Mouse (Mus musculus) bone marrow, adult 2 months (tissue): ENCODE measurements around the gene Calcrl. TPM values are rescaled to one million over a fixed set of nuclear protein-coding genes. Genes with fewer than 3 reads are reported as not detected.

Source experiments
- H3K27ac ChIP-seq: fragments of 200-500 bp; 2 replicates; pipeline ENCODE4 v1.5.1; 2012; ENCODE audit warnings: low read depth, mild to moderate bottlenecking, control low read depth, inconsistent platforms, low read length; ENCODE audit not compliant: control insufficient read depth, poor library complexity, insufficient read depth
- H3K4me1 ChIP-seq: fragments of 200-500 bp; 2 replicates; pipeline ENCODE4 v1.6.1; 2011; ENCODE audit warnings: low read length; ENCODE audit not compliant: control insufficient read depth, insufficient read depth
- H3K4me3 ChIP-seq: fragments of 200-500 bp; replicated peaks from 2 replicates; pipeline ENCODE3; 2011; ENCODE audit warnings: mild to moderate bottlenecking, low read depth, low read length, control low read depth; ENCODE audit not compliant: control insufficient read depth
- CTCF ChIP-seq: fragments of 200-500 bp; IDR thresholded peaks from 2 replicates; pipeline ENCODE4 v1.5.1; 2011; ENCODE audit warnings: low read length, control low read depth; ENCODE audit not compliant: control insufficient read depth, insufficient read depth
- POLR2A ChIP-seq: fragments of 200-500 bp; IDR thresholded peaks from 2 replicates; pipeline ENCODE4 v1.6.1; 2011; ENCODE audit warnings: low read depth, mild to moderate bottlenecking, control low read depth, low read length, borderline replicate concordance; ENCODE audit not compliant: control insufficient read depth
- WGBS: fragments of 180-500 bp; shearing (Covaris S2); methylation state at CpG from one replicate; pipeline ENCODE4 v1.1.7; 2018; 5-methylcytosine and 5-hydroxymethylcytosine counted together
- polyA plus RNA-seq: library from polyadenylated mRNA; stranded (reverse); fragments of >200 nt; gene quantifications from 2 replicates; pipeline ENCODE4 v1.2.4, GENCODE M21; 2011; ENCODE audit warnings: low replicate concordance; ENCODE audit not compliant: missing spikeins, insufficient read depth, insufficient read length

Calcrl gene
- polyA plus RNA-seq, 1 experiment, result 3.7 TPM

DNA sequence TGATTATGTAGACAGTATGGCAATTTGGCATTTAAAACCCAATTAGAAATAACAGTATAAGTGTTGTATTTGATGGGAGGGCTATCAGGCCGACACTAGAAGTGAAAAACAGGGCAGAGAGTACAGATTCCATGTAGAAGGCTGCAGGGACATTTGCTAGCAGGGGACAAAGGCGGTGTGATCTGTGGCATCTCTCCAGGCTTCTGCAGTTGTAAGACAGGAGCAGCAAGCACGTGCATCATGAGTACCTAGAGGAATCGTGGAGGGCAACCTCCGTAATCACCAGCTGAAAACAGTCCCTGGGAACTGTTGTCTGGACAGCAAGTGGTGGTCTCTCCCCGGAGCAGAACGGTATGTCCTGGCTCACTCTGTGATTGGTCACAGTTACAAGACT is 37.2 kb downstream of the Calcrl start:
- 64% methylated on average over 7 of the region's 7 CpGs for WGBS
- no peak for TF ChIP-seq CTCF
- TF ChIP-seq POLR2A, result no peak
- Histone ChIP-seq H3K27ac (peak overlapping the region; percentile 10; the same call in 1 of the 2 replicates), H3K4me3 (no peak overlapping the region), H3K4me1 (no peaks in the 10 kb centered on the region; the same call in 1 of the 2 replicates)

DNA sequence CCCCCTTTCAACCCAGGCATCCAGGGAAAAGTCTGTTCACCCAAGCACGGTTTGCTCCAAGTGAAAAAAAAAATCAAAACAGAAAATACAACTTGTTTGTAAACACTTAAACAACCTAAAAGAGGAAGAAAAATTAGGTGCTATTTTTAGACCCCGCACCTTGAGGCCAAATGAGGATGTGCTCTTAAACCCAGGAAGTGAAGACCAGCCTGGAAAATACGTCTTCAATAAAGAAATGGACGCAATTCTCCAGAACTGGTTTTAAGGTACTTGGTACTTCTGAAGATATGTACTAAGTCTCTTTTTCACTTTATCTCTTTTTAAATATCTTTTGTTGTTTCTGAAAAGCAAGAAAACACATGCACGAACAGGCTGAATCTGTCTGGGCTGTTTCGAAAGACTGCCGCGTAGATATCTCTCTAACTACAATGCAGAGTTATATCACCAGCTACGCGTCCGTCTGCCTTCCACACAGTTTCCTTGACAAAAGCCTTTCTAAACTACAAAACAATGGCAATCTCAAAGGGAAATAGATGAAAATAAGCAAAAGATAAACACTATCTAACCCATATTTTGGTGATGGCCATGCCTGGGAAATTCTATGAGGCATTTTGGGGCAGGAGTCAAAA is 37.7 kb downstream of the Calcrl start:
- no peaks in the 10 kb centered on the region; the same call in 1 of the 2 replicates for H3K4me1 ChIP-seq
- 29% methylated on average over 11 of the region's 11 CpGs for WGBS
- H3K27ac ChIP-seq, result no peak overlapping the region; the same call in 1 of the 2 replicates
- TF ChIP-seq POLR2A, result no peak
- no peak for TF ChIP-seq CTCF
- peak overlapping the region; percentile 9 for H3K4me3 ChIP-seq

DNA sequence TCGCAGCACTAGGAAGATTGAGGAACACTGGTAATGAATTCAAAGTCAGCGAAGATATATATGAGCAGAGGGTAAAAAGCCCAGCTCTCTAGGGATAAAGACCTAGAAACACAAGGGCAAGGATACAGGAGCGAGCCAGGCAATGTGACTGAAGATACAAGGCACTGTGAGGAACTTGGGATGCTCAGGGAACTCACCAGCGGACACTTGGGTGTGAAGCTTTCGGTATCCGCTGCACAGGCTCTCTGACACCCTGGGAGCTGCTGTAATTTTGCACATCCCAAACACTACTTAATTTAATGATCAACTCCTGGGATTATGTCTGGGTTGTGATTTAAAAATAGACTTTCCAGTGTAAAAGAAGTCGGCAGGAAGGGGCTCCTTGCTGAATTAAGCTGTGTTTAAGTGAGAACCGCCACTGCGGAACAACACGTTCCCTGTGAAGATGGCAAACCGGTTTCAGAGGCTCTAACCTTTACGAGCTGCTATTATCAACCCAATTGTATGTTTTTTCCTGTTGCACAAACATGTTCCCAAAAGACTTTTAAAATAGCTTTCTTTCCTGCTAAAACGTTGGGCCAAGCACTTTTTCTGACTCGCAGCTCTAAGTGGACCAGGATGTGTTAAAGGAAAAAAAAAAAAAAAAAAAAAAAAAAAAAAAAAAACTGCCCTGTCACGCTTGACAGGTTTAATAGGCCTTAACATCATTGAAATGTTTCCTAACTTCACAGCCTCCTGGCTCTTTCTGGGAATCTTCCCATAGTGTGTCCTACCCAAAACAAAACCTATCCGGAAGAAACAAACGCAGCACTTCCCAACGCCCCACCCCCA is 38.4 kb downstream of the Calcrl start:
- no peaks in the 10 kb centered on the region; the same call in 1 of the 2 replicates for H3K4me1 ChIP-seq
- peak overlapping the region; percentile 9 for H3K4me3 ChIP-seq
- H3K27ac ChIP-seq, result no peak overlapping the region; the same call in 1 of the 2 replicates
- TF ChIP-seq CTCF (no peak), POLR2A (no peak)
- WGBS, result 65% methylated on average over 18 of the region's 18 CpGs

DNA sequence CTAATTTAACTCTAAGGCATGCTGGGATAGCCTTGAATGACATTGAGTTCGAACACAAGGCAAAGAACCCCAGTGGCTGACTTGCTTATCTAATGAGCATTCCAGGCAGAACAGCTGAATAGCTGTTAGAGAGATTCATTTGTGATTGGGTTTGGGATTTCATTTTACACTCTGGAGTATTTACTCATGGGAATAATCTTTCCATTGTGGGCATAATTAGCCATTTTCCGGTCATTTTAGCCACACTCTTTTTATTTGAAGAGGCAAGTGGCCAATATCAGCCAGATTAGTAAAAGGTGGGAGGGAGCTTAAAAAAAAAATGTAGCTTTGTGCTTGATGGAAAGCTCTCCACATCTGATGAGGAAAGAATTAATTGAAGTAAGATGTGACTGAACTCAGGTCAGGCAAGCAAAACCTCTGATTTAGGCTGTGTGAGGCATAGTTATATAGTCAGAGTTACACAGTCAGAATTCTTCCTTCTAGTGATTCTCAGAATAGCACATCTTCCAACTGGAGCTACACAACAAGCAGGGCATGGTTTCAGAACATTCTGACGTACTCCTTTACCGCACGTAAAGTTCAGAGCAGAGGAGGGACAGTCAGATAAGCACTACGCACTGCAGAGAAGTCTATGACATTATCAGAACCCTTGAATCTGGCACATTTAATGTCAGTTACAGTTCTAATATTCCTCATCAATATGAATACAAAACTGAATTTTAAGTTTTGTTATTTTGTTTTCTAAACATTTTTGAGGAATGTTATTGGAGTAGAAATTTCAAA is 40.1 kb downstream of the Calcrl start:
- H3K4me1 ChIP-seq, result no peaks in the 10 kb centered on the region; the same call in 1 of the 2 replicates
- H3K4me3 ChIP-seq, result no peak overlapping the region
- H3K27ac ChIP-seq, result no peak overlapping the region
- 74% methylated on average over 6 of the region's 6 CpGs for WGBS
- TF ChIP-seq CTCF (no peak), POLR2A (no peak)

DNA sequence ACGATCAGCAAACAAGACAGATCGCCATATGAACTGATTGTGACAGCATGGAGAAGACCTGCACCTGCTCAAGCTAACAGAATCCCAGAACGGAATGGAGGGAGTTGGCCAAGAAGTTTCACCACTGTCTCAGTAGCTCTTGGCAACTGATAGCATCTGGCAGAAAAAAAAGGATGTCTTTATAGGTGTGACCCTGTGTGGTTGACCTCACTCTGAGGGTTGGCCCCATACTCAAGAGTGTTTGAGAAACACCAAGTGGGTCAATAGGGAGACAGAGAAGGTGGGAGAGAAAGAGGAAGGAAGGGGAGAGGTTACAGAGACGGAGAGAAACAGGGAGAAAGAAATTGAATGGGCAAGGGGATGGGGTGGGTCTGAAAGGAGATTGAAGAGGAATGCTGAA is 41.4 kb downstream of the Calcrl start:
- no peaks in the 10 kb centered on the region; the same call in 1 of the 2 replicates for H3K4me1 ChIP-seq
- H3K27ac ChIP-seq, result no peak overlapping the region
- WGBS, result 40% methylated on average over 4 of the region's 4 CpGs
- TF ChIP-seq POLR2A, result no peak
- TF ChIP-seq CTCF, result no peak
- no peak overlapping the region for H3K4me3 ChIP-seq

DNA sequence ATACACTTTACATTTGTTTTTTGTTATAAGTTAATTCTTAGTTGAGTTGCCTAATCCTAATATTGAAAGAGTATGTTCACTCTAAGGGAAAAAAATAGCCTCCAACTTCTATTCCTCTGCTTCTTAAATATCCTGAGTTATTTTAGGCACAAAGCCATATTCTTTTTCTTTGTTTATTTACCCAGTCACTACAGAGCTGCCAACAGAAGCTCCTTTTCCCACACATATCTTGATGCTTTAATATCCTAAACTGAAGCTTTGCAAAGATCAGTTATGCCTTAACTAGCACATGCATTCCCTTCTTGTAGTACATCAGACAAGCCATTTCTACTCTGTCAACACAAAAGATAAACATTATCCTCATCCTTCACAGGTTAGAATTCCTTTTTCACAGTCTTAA is 42.7 kb downstream of the Calcrl start:
- no peak overlapping the region for H3K27ac ChIP-seq
- no peaks in the 10 kb centered on the region; the same call in 1 of the 2 replicates for H3K4me1 ChIP-seq
- no peak for TF ChIP-seq CTCF
- TF ChIP-seq POLR2A, result no peak
- no peak overlapping the region for H3K4me3 ChIP-seq

DNA sequence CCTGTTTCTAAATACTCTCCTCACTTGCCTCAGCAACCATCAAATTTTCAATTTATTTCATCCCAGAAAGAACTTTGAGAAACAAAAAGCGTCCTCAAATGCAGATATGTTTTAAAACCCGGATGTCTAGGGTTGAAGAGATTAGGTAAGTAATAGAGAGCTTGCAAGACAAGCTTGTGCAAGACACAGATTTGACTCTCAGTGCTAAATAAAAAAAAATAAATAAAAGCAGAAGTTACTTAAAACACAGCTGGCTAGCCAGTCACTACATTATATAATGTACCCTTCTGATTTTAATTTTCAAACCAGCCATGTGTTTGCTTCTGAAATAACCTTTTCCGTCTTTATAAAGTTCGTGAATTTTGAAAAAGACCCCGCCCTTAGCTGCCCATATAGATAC is 43.2 kb downstream of the Calcrl start:
- 53% methylated on average over 5 of the region's 5 CpGs for WGBS
- no peaks in the 10 kb centered on the region; the same call in 1 of the 2 replicates for H3K4me1 ChIP-seq
- H3K27ac ChIP-seq, result no peak overlapping the region
- no peak overlapping the region for H3K4me3 ChIP-seq
- TF ChIP-seq POLR2A, result no peak
- no peak for TF ChIP-seq CTCF

DNA sequence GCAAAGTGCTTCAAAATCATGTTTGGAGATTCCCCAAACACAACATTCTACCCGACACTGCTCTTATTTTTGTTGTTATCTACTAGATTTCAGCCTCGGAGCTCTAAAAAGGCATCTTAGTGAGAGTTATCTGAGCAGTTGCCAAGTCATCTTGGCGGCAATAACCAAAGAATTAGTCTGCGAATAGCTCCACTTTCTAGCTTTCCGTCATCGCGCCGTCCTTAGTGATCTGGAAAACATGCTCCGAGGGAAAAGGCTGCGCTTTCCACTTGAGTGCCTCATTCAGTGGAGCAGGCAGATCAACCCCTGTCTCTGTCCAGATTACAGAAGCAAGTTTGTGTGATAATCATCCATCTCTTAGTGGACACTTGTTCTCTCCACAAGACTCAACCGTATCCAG is 44.4 kb downstream of the Calcrl start:
- no peak overlapping the region for H3K4me3 ChIP-seq
- TF ChIP-seq POLR2A, result no peak
- TF ChIP-seq CTCF, result no peak
- 79% methylated on average over 11 of the region's 11 CpGs for WGBS
- H3K27ac ChIP-seq, result no peak overlapping the region
- no peaks in the 10 kb centered on the region; the same call in 1 of the 2 replicates for H3K4me1 ChIP-seq
